Mouse (Mus musculus) limb, embryonic 14.5 days (tissue): ENCODE data around the gene Ncapg2. TPM values are rescaled to one million over a fixed set of nuclear protein-coding genes. Genes with fewer than 3 reads are reported as not detected.

Experiments
- ATAC-seq: fragments of 200-750 bp; cut with Nextera tagmentation; 2 replicates; pipeline ENCODE4 v1.8.0; 2017; ENCODE audit warnings: low read depth, moderate number of reproducible peaks, moderate TSS enrichment; ENCODE audit not compliant: low FRiP score
- DNase-seq: peaks from one replicate; pipeline ENCODE4 v3.0.0-alpha.2; 2015; ENCODE audit warnings: low spot score
- H3K27ac ChIP-seq: fragments of 300-500 bp; sonication (generic); replicated peaks from 2 replicates; pipeline ENCODE4 v1.5.1; 2014; ENCODE audit warnings: low read depth, mild to moderate bottlenecking, low read length, moderate library complexity, mixed read lengths
- H3K27me3 ChIP-seq: fragments of 300-500 bp; sonication (generic); 2 replicates; pipeline ENCODE4 v1.6.1; 2014; ENCODE audit warnings: low read length, mixed read lengths; ENCODE audit not compliant: control insufficient read depth, insufficient read depth
- H3K36me3 ChIP-seq: fragments of 300-500 bp; sonication (generic); 2 replicates; pipeline ENCODE4 v1.6.1; 2014; ENCODE audit warnings: mild to moderate bottlenecking, low read length, moderate library complexity, mixed read lengths; ENCODE audit not compliant: control insufficient read depth, insufficient read depth
- H3K4me1 ChIP-seq: fragments of 300-500 bp; sonication (generic); 2 replicates; pipeline ENCODE4 v1.6.1; 2014; ENCODE audit warnings: antibody characterized with exemption, low read length, mixed read lengths; ENCODE audit not compliant: control insufficient read depth, insufficient read depth
- H3K4me2 ChIP-seq: fragments of 300-500 bp; sonication (generic); replicated peaks from 2 replicates; pipeline ENCODE4 v1.6.1; 2014; ENCODE audit warnings: low read depth, mild to moderate bottlenecking, low read length, moderate library complexity; ENCODE audit not compliant: severe bottlenecking
- H3K4me3 ChIP-seq: fragments of 300-500 bp; sonication (generic); replicated peaks from 2 replicates; pipeline ENCODE4 v1.5.1; 2014; ENCODE audit warnings: low read length
- H3K9ac ChIP-seq: fragments of 300-500 bp; sonication (generic); 2 replicates; pipeline ENCODE4 v1.6.1; 2014; ENCODE audit warnings: mild to moderate bottlenecking, low read depth, low read length, moderate library complexity; ENCODE audit not compliant: severe bottlenecking
- H3K9me3 ChIP-seq: fragments of 300-500 bp; sonication (generic); 2 replicates; pipeline ENCODE4 v1.6.1; 2016; ENCODE audit warnings: low read length; ENCODE audit not compliant: control insufficient read depth
- POLR2A ChIP-seq: fragments of 200-500 bp; IDR thresholded peaks from 2 replicates; pipeline ENCODE4 v1.8.0; 2012; ENCODE audit warnings: inconsistent platforms, mild to moderate bottlenecking, moderate library complexity, borderline replicate concordance; ENCODE audit not compliant: insufficient read depth, insufficient read length; ENCODE audit errors: extremely low read depth
- WGBS: fragments of 180-500 bp; shearing (Covaris S2); extraction: QIAGEN DNeasy Blood & Tissue Kit; methylation state at CpG from one replicate; pipeline ENCODE4 v1.1.7; 2014; 5-methylcytosine and 5-hydroxymethylcytosine counted together
- polyA plus RNA-seq, 2 experiments: library from polyadenylated mRNA; depleted of rRNA in 1 of 2; stranded (reverse) in 1 of 2; unstranded in 1 of 2; fragments of >200 nt; fragmentation: Nextera tagmentation in 1 of 2; extraction: Ambion mirVana in 1 of 2; gene quantifications; 2 replicates each; pipeline versions ENCODE4 v1.2.1 to v1.2.3; 2012 to 2014

Gene Ncapg2
- polyA plus RNA-seq, 2 experiments = 24.1 to 37.4 TPM

DNA sequence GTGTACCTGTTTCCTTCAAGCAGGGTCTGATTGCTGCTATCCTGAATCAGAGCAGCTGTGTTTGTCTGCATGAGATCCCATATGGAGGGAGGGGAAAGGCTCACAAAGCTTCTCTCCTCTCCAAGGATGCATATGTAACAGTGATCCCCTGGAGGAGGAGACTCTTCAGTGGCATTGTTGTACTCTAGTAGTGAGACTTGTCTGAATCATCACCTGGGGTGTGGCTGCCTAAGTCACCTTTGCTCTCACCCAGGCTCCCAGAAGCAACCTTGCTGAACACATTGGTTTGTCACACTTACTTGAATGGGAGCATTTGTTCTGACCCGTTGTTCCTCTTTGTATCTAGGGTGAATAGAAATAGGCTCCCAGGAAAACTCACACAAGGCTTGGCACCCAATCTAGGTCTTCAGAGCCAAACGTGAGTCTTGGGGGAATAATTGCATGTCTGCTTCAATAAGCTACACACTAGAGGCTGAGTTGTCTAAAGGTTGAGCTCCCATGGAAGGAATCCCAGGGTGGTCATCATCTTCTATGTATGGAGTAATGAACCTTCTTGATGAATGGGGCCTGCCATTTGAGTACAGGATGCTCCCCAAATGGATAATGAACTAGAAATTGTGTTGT lies 9.0 kb upstream of the Ncapg2 start:
- no peaks in the 10 kb centered on the region for H3K9me3 ChIP-seq
- no peaks in the 10 kb centered on the region for H3K4me1 ChIP-seq
- H3K36me3 ChIP-seq = no peaks in the 10 kb centered on the region
- ATAC-seq (no peak), DNase-seq (no peak)
- no peak overlapping the region for H3K9ac ChIP-seq
- no peak overlapping the region for H3K4me3 ChIP-seq
- no peak for TF ChIP-seq POLR2A
- 91% methylated on average over 2 of the region's 2 CpGs for WGBS
- H3K27me3 ChIP-seq = no peaks in the 10 kb centered on the region
- H3K4me2 ChIP-seq = no peak overlapping the region
- no peak overlapping the region for H3K27ac ChIP-seq

DNA sequence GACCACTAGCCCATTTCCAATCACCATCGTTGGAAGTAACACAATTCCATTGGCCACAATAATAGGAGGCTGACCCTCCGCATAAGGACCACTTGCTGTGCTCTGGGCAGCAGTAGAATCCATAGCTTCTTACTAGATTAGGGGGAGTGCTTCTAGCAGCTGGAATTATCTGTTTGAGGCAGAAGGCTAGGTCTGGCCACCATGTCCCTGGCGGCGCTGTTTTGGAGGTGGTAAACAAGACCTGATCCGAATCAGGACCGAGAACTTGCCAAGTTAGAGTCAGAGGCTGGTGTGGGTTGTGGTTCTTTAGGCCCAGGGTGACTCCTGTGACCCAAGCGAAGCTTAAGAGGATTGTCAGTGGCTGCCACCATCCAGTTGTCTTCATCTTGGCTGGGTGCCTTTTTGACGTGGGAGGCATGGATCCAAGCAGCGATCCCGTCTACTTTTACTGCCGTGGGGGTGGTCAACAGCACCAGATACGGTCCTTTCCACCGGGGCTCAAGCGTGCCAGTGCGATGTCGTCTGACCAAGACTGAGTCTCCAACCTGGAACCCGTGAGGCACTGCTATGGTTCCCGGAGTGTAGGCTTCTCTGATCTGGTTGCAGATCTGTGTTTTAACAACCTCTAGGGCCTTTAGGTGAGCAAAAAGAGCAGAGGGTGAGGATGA lies 1.1 kb upstream of the Ncapg2 start:
- H3K27me3 ChIP-seq = no peaks in the 10 kb centered on the region

DNA sequence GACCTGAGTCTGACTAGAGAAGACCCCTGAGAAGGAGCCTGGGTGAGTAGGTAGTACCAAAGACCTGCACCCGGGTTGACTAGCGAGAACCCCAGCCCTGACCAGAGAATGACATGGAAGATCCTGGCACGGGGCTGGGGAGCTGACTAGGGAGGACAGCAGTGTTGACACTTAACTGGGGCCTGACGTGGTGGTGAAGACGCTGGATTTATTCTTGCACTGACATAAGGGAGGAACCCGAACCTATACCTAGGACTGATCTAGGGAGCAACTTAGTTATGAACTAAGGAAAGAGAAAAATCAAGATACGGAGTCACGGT lies 594 bp downstream of the Ncapg2 start:
- ATAC-seq (no peak), DNase-seq (no peak)
- Histone ChIP-seq H3K36me3 (peaks cover 30% of the 10 kb centered on the region; the same call in 1 of the 2 replicates), H3K27me3 (no peaks in the 10 kb centered on the region), H3K9me3 (peaks cover 22% of the 10 kb centered on the region), H3K4me1 (peaks cover 5% of the 10 kb centered on the region; the same call in 1 of the 2 replicates), H3K27ac (0 out of 2 replicates have a peak overlapping the region, but pooled peaks have one; percentile 58), H3K9ac (peak overlapping the region; percentile 90), H3K4me2 (peak overlapping the region; percentile 86), H3K4me3 (peak overlapping the region; percentile 80)
- no peak for TF ChIP-seq POLR2A
- WGBS = 14% methylated on average over 8 of the region's 8 CpGs

More for the DNA sequence above, 1.1 kb upstream of the Ncapg2 start:
- Histone ChIP-seq H3K9me3 (peaks cover 22% of the 10 kb centered on the region), H3K27ac (no peak overlapping the region), H3K36me3 (peaks cover 21% of the 10 kb centered on the region; the same call in 1 of the 2 replicates), H3K4me2 (peak overlapping the region; percentile 86), H3K4me1 (peaks cover 5% of the 10 kb centered on the region; the same call in 1 of the 2 replicates), H3K9ac (no peak overlapping the region), H3K4me3 (peak overlapping the region; percentile 80)
- no peak for TF ChIP-seq POLR2A
- ATAC-seq (no peak), DNase-seq (no peak)
- WGBS = 96% methylated on average over 18 of the region's 18 CpGs

DNA sequence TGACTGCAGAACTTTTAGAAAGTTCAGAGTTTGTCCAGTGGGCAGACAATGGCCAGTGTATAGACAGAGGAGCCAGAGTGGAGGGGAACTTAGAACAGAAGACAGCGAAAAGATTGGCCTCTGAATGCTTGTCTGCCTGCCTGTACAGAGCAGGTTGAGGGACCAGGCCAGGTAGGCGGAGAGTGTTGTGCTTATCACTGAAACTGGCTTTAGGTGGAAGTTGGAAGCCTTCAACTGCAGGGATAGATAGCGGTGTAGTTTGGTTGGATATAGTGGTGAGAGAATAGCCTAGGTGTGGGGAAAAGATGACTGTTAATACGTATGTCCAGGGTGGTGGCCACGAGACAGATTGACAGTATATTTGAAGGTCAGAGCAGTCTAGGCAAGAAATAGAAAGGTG lies 2.7 kb downstream of the Ncapg2 start:
- no peak for DNase-seq
- H3K9ac ChIP-seq = no peak overlapping the region
- H3K4me1 ChIP-seq = peaks cover 5% of the 10 kb centered on the region; the same call in 1 of the 2 replicates
- no peaks in the 10 kb centered on the region for H3K27me3 ChIP-seq
- 96% methylated on average over 5 of the region's 5 CpGs for WGBS
- no peak for ATAC-seq
- H3K36me3 ChIP-seq = peaks cover 30% of the 10 kb centered on the region; the same call in 1 of the 2 replicates
- no peak overlapping the region for H3K4me2 ChIP-seq
- peaks cover 14% of the 10 kb centered on the region for H3K9me3 ChIP-seq
- H3K27ac ChIP-seq = no peak overlapping the region
- H3K4me3 ChIP-seq = no peak overlapping the region
- no peak for TF ChIP-seq POLR2A

DNA sequence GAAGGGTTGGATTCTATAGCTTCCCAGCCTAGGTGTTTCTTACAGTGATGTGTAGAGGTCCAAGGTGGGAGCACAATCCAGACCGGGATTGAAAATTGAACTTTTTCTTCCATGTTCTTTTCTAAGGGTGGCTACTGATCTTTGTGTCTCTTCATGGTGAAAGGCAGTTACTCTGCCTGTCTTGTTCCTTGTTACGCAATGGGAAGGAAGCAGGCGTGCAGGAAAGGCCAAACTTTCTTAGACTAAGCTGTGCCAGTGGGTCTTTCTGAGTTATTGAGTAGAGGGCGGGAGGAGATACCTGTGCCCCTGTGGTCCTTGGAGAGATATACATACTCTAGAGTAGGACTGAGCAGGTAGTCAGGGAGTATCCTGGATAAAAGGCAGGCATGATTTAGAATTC lies 9.7 kb downstream of the Ncapg2 start:
- H3K36me3 ChIP-seq = peaks cover 31% of the 10 kb centered on the region
- no peak overlapping the region for H3K4me2 ChIP-seq
- no peaks in the 10 kb centered on the region for H3K27me3 ChIP-seq
- H3K4me1 ChIP-seq = no peaks in the 10 kb centered on the region
- H3K27ac ChIP-seq = no peak overlapping the region
- no peaks in the 10 kb centered on the region for H3K9me3 ChIP-seq
- no peak for ATAC-seq
- no peak overlapping the region for H3K4me3 ChIP-seq
- 95% methylated on average over 4 of the region's 4 CpGs for whole genome bisulfite sequencing
- no peak overlapping the region for H3K9ac ChIP-seq
- DNase-seq = no peak
- TF ChIP-seq POLR2A = no peak

DNA sequence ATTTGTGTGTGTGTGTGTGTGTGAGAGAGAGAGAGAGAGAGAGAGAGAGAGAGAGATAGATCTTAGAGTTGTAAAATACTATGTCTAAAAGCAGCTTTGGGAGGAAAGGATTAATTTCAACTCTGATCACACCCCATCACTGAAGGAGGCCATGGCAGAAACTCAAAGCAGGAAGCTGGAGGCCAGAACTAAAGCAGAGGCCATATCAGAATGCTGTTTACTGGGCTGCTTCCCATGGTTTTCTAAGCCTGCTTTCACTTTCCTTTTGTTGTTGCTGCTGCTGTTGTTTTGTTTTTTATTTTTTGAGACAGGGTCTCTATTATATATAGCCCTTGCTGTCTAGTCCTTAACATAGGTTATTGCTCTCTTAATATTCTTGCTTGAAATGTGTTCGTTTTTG lies 11.3 kb downstream of the Ncapg2 start:
- no peak for DNase-seq
- Histone ChIP-seq H3K9ac (no peak overlapping the region), H3K4me2 (no peak overlapping the region), H3K27me3 (no peaks in the 10 kb centered on the region), H3K27ac (no peak overlapping the region), H3K4me3 (no peak overlapping the region), H3K36me3 (peaks cover 29% of the 10 kb centered on the region), H3K9me3 (no peaks in the 10 kb centered on the region), H3K4me1 (no peaks in the 10 kb centered on the region)
- WGBS = 93% methylated on average over 1 of the region's 1 CpGs
- no peak for ATAC-seq
- no peak for TF ChIP-seq POLR2A
